8 mouse cellular contexts compared by ENCODE assay signal in genomic region chr6:100127221-100128143, GRCm38 (mm10).
DNase-seq lines count a peak whose midpoint lies in the region; ATAC-seq and TF ChIP-seq lines count a peak whose summit lies in the region.

No protein-coding gene starts in this region.

- peak; percentile 38 for TF ChIP-seq CTCF in heart, postnatal 0 days (IDR thresholded peaks at IDR 0.05; ENCODE audit: low read depth)
- peak; percentile 41 for TF ChIP-seq CTCF in liver, postnatal 0 days (IDR thresholded peaks at IDR 0.05; ENCODE audit: low read depth)

- DNase-seq in liver = peak; percentile 60
- DNase-seq in heart, postnatal 0 days (ENCODE audit: low spot score) = peak; percentile 60
- peak; percentile 91 to 95 for DNase-seq in kidney, postnatal 36 days
- DNase-seq in liver, postnatal 0 days = peak; percentile 82
- DNase-seq in ovary, postnatal 14 days (ENCODE audit: low spot score) = peak; percentile 85
- no peak for DNase-seq in c-Kit-positive CD71-positive TER-119-positive erythroid progenitor cells, embryonic 14.5 days (ENCODE audit: low spot score)

- H3K9ac ChIP-seq in liver, embryonic 12.5 days = no peak overlapping the region
- H3K9ac ChIP-seq in forebrain, embryonic 15.5 days (replicated peaks) = no peak overlapping the region
- H3K9ac ChIP-seq in heart, postnatal 0 days (replicated peaks; ENCODE audit: low read depth, low read length) = no peak overlapping the region
- H3K9ac ChIP-seq in liver, postnatal 0 days (replicated peaks) = no peak overlapping the region

- TF ChIP-seq EP300 in heart, postnatal 0 days (IDR thresholded peaks at IDR 0.05; ENCODE audit: low read depth) = peak; percentile 47; the same call in 1 of the 2 replicates
- no peak for TF ChIP-seq EP300 in liver, postnatal 0 days (IDR thresholded peaks at IDR 0.05; ENCODE audit: low read depth)

- no peak overlapping the region for H3K4me2 ChIP-seq in liver, embryonic 12.5 days
- no peak overlapping the region for H3K4me2 ChIP-seq in forebrain, embryonic 15.5 days (replicated peaks)
- H3K4me2 ChIP-seq in heart, postnatal 0 days (ENCODE audit: low read depth, low read length) = peak overlapping the region; percentile 14; the same call in 1 of the 2 replicates
- no peak overlapping the region for H3K4me2 ChIP-seq in liver, postnatal 0 days (ENCODE audit: low read depth, low read length)

- no peak overlapping the region for H3K4me3 ChIP-seq in liver, embryonic 12.5 days
- no peak overlapping the region for H3K4me3 ChIP-seq in forebrain, embryonic 15.5 days
- no peak overlapping the region for H3K4me3 ChIP-seq in heart, postnatal 0 days (ENCODE audit: low read depth, low read length)
- H3K4me3 ChIP-seq in liver, postnatal 0 days (ENCODE audit: low read depth, low read length) = no peak overlapping the region

- H3K36me3 ChIP-seq in liver, embryonic 12.5 days = no peaks in the 10 kb centered on the region
- H3K36me3 ChIP-seq in forebrain, embryonic 15.5 days = no peaks in the 10 kb centered on the region
- no peaks in the 10 kb centered on the region for H3K36me3 ChIP-seq in heart, postnatal 0 days (replicated peaks; ENCODE audit: control insufficient read depth, insufficient read depth, low read length)
- no peaks in the 10 kb centered on the region for H3K36me3 ChIP-seq in liver, postnatal 0 days (replicated peaks; ENCODE audit: insufficient read depth, low read length)

- 0 out of 2 replicates have a peak, but pooled peaks cover 24% of the 10 kb centered on the region for H3K27me3 ChIP-seq in liver, embryonic 12.5 days (replicated peaks)
- H3K27me3 ChIP-seq in forebrain, embryonic 15.5 days = no peaks in the 10 kb centered on the region
- H3K27me3 ChIP-seq in heart, postnatal 0 days (ENCODE audit: control insufficient read depth, insufficient read depth, low read length) = no peaks in the 10 kb centered on the region
- no peaks in the 10 kb centered on the region for H3K27me3 ChIP-seq in liver, postnatal 0 days (ENCODE audit: insufficient read depth, low read length)

- 54% methylated on average over 15 of the region's 15 CpGs for WGBS in liver, embryonic 12.5 days (ENCODE audit: insufficient replicate concordance)
- WGBS in forebrain, embryonic 15.5 days = 23% methylated on average over 15 of the region's 15 CpGs
- WGBS in heart, postnatal 0 days = 14% methylated on average over 15 of the region's 15 CpGs
- WGBS in liver, postnatal 0 days (ENCODE audit: insufficient replicate concordance) = 50% methylated on average over 15 of the region's 15 CpGs

- H3K27ac ChIP-seq in liver, embryonic 12.5 days = no peak overlapping the region
- peak overlapping the region; percentile 65 for H3K27ac ChIP-seq in forebrain, embryonic 15.5 days (replicated peaks)
- peak overlapping the region; percentile 79 for H3K27ac ChIP-seq in heart, postnatal 0 days (ENCODE audit: low read depth)
- H3K27ac ChIP-seq in liver, postnatal 0 days (ENCODE audit: low read depth) = no peak overlapping the region

- no peaks in the 10 kb centered on the region for H3K9me3 ChIP-seq in liver, embryonic 12.5 days (replicated peaks)
- no peaks in the 10 kb centered on the region for H3K9me3 ChIP-seq in forebrain, embryonic 15.5 days
- no peaks in the 10 kb centered on the region for H3K9me3 ChIP-seq in heart, postnatal 0 days (replicated peaks; ENCODE audit: control insufficient read depth, low read length)
- H3K9me3 ChIP-seq in liver, postnatal 0 days (ENCODE audit: low read length) = no peaks in the 10 kb centered on the region

- no peaks in the 10 kb centered on the region for H3K4me1 ChIP-seq in liver, embryonic 12.5 days
- H3K4me1 ChIP-seq in forebrain, embryonic 15.5 days = peaks cover 18% of the 10 kb centered on the region
- H3K4me1 ChIP-seq in heart, postnatal 0 days (ENCODE audit: control insufficient read depth, insufficient read depth) = peaks cover 18% of the 10 kb centered on the region
- H3K4me1 ChIP-seq in liver, postnatal 0 days (ENCODE audit: insufficient read depth) = peaks cover 12% of the 10 kb centered on the region; the same call in 1 of the 2 replicates

- no peak for ATAC-seq in liver, embryonic 12.5 days
- ATAC-seq in forebrain, embryonic 15.5 days (replicated peaks) = peak; percentile 80
- peak; percentile 79 for ATAC-seq in heart, postnatal 0 days (ENCODE audit: insufficient read depth, low read depth)
- ATAC-seq in liver, postnatal 0 days = peak; percentile 66

Comparison
In these comparisons a context has a peak if more than half of its experiments do, and no peak if none do; other contexts are left out.
1. H3K27ac ChIP-seq: peak in forebrain, embryonic 15.5 days (single experiment) and heart, postnatal 0 days (single experiment); none in liver, embryonic 12.5 days (single experiment) and liver, postnatal 0 days (single experiment).